Mouse (Mus musculus): Measurements from ENCODE around the gene B4galt2.

DNA sequence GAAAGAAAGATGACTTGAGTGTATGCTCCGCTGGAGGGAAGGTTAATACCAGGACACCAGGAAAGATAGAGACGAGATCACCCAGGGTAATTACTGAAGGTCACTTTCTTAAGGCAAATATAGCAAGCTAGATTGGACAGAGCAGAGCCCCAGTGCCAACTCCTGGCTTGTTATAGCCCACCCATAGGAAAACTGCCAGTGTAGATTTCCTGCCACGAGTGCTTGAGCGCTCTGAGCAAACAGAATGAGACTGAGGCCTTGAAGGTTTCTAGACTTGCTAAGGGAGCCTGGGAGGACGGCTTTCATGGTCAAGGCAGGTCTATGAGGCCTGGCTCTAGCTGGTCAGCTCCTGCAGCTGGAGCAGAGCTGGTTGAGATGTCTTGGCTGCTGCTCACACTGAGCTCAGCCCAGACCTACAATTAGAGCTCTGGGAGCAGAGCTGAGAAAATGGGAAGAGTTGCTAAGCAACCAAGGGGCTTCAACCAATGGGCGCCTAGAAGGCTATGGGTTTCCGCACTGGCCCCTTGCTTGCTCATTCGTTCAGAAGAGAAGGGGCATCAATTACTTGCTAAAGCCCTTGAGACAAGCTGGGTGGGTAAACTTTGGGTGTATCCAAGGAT is 25.7 kb upstream of the B4galt2 start:
- no peak for TF ChIP-seq CTCF (IDR thresholded peaks at IDR 0.05; ENCODE audit: extremely low read depth, insufficient read depth, low read length)
- 0 out of 2 replicates have a peak, but pooled peaks have one; percentile 24 for TF ChIP-seq POLR2A (IDR thresholded peaks at IDR 0.05; ENCODE audit: extremely low read depth, insufficient read depth, low read length)

Measured in cortical plate, adult 2 months (tissue).